Mouse (Mus musculus) cortical plate, adult 2 months (tissue): Measurements from ENCODE around the gene Car5a. TPM values are rescaled to one million over a fixed set of nuclear protein-coding genes. Genes with fewer than 3 reads are reported as not detected.

Experiments
- H3K27ac ChIP-seq: fragments of 200-500 bp; 2 replicates; pipeline ENCODE4 v1.5.1; 2012; ENCODE audit warnings: low read length, control low read depth, inconsistent platforms; ENCODE audit not compliant: insufficient read depth
- H3K4me1 ChIP-seq: fragments of 200-500 bp; 2 replicates; pipeline ENCODE4 v1.6.1; 2011; ENCODE audit warnings: low read length; ENCODE audit not compliant: control insufficient read depth, insufficient read depth
- H3K4me3 ChIP-seq: fragments of 200-500 bp; 2 replicates; pipeline ENCODE4 v1.5.1; 2011; ENCODE audit warnings: mild to moderate bottlenecking, low read length, control low read depth; ENCODE audit not compliant: insufficient read depth
- CTCF ChIP-seq: fragments of 200-500 bp; IDR thresholded peaks from 2 replicates; pipeline ENCODE4 v1.5.1; 2011; ENCODE audit warnings: mild to moderate bottlenecking, control low read depth, low read length; ENCODE audit not compliant: insufficient read depth; ENCODE audit errors: extremely low read depth
- POLR2A ChIP-seq: fragments of 200-500 bp; IDR thresholded peaks from 2 replicates; pipeline ENCODE4 v1.6.1; 2011; ENCODE audit warnings: mild to moderate bottlenecking, low read length, control low read depth; ENCODE audit not compliant: insufficient read depth; ENCODE audit errors: extremely low read depth
- polyA plus RNA-seq: library from polyadenylated mRNA; depleted of rRNA; stranded (reverse); fragments of >200 nt; gene quantifications from 2 replicates; pipeline ENCODE4 v1.2.3, GENCODE M21; 2012

Car5a gene
- polyA plus RNA-seq, 1 experiment = 0.29 TPM

DNA sequence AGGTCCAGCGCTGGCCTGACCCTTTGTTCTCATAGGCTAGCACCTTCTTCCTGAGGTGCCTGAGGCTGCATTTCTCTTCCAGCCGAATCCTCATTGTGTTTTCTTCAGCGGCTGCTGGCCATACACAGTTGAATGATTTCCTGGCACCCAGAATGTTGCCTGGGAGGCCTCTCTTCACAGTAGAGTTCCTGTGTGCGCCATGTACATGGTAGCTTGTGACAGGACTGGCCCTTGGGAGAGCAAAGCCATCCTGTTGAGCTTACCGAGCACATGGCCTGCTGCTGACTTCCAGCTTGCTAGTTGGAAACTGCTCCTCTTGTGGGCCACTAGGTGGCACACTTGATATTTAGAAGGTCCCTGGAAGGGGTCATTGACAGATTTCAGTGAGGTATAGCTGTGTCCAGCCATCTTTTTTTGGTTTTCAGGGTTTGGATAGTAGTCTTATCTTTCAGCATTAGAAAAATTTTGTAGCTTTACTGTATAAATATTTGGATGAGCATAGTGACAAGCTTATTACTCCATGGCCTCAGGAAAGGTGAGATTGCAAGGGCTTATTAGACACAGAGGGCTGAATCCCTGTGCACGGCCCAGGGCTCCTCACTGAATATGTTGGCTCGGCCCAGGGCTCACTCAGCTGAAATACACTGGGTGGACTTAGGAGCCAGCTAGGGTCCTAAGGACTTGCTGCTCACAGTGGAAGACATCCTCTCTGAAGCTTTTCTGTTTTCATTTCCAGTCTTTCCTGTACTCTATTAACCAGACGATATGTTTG is 33.3 kb upstream of the Car5a start:
- Histone ChIP-seq H3K4me1 (no peaks in the 10 kb centered on the region), H3K4me3 (no peak overlapping the region), H3K27ac (no peak overlapping the region)
- TF ChIP-seq CTCF = peak; percentile 82
- TF ChIP-seq POLR2A = no peak

DNA sequence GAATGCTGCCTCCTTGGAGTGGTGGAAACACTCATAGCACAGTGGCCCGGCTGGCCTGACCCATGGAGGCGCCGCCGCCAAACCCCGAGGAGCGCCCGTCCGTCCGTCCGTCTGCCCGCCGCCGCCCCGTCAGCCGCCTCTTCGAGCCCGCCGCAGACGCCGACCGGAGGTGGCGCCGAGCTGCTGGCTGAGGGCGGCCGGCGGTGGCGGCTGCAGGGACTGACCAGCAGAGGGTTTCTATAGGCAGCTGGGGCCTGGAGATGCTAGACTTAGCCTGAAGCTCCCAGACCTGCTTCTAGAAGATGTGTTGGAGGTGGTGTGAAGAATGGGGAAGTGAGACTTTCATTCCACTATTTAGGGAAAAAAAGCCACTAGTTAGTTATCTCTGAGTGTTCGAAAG is 29.2 kb upstream of the Car5a start:
- Histone ChIP-seq H3K4me3 (no peak overlapping the region), H3K4me1 (no peaks in the 10 kb centered on the region), H3K27ac (no peak overlapping the region)
- TF ChIP-seq POLR2A (no peak), CTCF (no peak)

DNA sequence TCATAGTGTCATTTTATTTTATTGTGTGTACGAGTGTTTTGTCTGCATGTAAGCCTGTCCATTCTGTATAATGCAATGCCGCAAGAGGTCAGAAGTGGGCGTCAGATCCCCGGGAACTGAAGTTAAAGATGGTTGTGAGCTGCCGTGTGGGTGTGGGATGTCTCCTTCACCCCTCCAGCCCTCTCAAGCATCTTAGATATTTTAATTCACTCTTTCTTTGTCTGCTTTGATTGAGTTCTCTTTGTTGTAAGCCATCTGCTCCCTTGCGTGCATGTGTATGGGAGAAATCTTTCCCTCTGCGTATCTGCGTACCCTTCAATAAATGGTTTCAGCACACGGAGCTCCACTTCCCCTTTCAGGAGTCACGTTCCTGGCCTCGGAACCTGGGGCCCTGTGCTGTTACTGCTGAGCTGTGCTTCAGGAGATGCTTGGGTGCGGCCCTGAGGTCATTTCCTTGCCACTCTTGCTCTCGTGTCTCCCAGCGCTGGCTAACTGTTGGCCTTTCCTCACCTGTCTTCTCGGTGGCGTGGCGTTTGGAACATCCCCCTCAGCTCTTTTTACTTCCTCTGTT is 26.9 kb upstream of the Car5a start:
- peak overlapping the region; percentile 33; the same call in 1 of the 2 replicates for H3K27ac ChIP-seq
- TF ChIP-seq CTCF (no peak), POLR2A (no peak)
- H3K4me1 ChIP-seq = peaks cover 4% of the 10 kb centered on the region
- no peak overlapping the region for H3K4me3 ChIP-seq

DNA sequence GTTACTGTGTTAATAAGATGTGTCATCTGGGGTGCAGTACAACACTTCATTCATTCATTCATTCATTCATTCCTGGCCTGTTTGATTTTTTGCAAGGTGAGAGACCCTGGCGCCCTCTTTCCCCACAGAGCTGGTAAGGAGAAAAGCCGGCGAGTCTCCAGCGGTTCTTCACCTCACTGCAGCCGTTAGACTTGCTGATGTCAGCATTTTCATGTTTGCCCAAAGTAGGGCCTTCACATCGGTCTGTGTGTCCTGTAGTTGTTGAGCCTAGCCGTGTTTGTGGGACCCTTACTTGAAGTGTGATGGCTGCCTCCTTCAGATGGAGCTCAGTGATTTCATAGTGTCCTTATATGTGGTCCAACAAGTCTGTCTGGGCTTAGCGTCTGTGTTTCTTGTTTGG is 25.5 kb upstream of the Car5a start:
- H3K4me3 ChIP-seq = no peak overlapping the region
- H3K27ac ChIP-seq = no peak overlapping the region
- peaks cover 6% of the 10 kb centered on the region for H3K4me1 ChIP-seq
- TF ChIP-seq POLR2A = no peak
- no peak for TF ChIP-seq CTCF

DNA sequence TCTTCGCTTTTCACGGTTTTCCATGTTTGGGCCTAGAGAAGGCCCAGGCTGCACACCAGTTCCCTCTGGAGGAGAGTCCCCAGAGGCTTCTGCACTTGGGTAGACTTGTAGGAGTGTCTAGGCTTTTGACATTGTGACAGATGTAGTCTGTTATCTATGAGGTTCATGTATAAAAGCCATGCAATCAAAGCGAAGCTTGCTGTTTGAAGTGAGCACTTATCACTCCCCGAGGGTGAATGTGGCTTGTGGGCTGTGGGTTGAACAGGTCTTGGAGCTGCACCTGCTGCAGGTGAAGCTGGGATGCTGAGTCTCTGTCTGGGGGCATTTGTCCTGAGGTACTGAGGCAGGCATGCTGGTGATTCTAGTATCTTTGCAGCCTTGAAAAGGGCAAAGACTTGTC is 23.8 kb upstream of the Car5a start:
- no peak overlapping the region for H3K4me3 ChIP-seq
- no peak overlapping the region for H3K27ac ChIP-seq
- TF ChIP-seq CTCF (no peak), POLR2A (no peak)
- H3K4me1 ChIP-seq = peaks cover 6% of the 10 kb centered on the region

DNA sequence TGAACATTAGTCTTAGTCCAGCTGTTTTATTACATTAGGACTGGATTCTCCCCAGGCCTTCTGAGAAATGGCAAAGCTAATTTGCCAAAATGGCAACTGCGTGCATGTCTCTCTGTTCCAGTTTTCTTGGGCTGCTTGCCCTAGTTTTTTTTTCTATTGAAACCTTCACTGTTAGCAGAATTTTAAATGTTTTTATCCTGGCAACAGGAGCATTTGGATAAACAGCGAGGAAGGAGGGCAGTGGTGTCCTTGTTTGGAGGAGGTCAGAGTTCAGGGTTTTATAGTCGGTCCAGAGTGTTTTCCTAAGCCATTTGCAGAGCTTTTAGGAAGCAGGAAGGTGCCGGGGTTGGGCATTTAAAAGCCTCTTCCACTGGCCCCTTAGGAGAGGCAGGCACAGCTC is 23.3 kb upstream of the Car5a start:
- TF ChIP-seq POLR2A = no peak
- no peak for TF ChIP-seq CTCF
- H3K4me1 ChIP-seq = peaks cover 6% of the 10 kb centered on the region
- 0 out of 2 replicates have a peak overlapping the region, but pooled peaks have one; percentile 13 for H3K27ac ChIP-seq
- H3K4me3 ChIP-seq = no peak overlapping the region

DNA sequence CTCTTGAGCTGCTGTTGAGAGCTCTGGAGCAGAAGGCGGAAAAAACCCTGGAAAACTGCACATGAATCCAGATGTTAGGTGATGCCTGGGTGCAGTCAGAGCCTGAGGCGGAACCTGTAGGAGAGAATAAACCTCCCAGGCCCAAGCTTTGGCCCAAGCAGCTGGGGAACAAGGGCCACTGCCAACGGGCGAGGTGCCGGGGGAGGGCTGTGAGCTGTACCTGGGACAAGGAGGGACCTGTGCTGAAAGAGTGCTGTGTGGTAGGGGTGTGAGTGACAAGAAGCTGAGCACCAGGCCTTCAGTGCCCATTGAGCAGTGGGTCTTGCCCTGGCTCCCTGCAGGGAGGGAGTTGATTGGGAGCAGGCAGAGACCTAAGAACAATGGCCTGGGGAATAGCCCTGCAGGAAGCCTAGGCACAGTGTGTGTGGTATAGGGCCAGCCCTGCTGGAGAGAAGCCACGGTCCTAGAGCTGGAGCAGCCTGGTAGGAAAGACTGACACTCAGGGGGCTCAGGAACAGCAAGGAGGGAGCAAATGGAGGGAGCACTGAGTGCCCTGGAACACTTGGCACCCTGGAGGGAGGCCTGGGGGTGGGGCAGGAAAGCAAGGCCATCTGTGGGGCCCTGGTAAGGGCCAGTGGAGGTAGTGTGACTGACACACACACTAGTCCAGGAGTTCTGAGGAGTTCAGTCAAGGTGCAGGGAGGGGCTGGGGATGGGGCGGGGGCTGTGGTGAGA is 22.2 kb upstream of the Car5a start:
- TF ChIP-seq POLR2A (no peak), CTCF (no peak)
- Histone ChIP-seq H3K4me3 (no peak overlapping the region), H3K27ac (no peak overlapping the region), H3K4me1 (peaks cover 6% of the 10 kb centered on the region)

DNA sequence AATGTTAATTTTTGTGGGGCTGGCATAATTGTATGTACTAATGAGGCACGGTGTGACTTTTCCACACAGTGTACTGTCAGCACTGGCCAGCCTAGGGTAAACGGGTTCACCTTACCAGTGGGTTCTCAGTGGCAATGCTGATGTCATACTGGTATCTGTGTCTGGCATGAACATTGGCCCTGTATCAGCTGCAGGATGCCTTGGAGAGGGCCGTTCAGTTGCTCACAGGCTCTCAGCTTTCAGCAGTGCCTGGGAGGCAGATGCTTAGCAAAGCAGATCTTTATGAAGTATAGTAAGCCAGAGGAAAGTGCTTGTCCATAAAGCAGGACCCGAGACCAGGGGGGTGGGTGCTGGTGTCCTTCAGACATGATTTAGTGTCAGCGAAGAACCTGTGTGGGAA is 21.4 kb upstream of the Car5a start:
- H3K27ac ChIP-seq = no peak overlapping the region
- TF ChIP-seq CTCF = no peak
- TF ChIP-seq POLR2A = no peak
- no peak overlapping the region for H3K4me3 ChIP-seq
- H3K4me1 ChIP-seq = peaks cover 6% of the 10 kb centered on the region

DNA sequence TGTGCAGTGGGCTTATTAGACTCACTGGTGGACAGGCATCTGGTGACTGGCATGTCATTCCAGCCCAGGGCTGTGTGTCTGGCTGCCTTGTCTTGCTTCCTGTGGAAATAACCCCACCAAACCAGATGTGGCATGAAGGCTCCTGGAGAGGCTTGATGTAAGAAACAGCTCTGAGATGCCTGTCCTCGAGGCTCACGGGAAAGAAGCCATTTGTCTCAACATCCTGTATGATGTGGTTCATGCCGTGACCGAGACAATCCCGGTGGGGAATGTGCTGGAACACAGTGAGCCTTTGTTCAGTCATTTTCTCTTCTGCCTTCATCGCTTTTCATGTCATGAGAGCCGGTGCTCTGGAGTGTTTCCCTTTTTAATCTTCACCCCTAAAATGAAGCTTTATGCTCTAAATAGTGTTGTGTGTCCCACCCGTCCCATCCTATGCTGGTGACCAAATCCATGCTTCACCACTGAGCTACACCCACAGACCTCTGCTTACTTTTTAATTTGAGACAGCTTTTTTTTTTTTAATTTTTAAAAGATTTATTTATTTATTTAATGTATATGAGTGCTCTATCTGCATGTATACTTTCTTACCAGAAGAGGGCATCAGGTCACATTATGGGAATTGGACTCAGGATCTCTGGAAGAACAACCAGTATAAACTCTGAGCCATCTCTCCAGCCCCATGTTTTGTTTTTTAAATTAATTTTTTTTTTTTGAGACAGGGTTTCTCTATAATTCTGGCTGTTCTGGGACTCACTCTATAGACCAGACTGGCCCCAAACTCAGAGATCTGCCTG is 20.2 kb upstream of the Car5a start:
- H3K4me1 ChIP-seq = peaks cover 6% of the 10 kb centered on the region
- TF ChIP-seq CTCF (no peak), POLR2A (no peak)
- H3K27ac ChIP-seq = no peak overlapping the region
- H3K4me3 ChIP-seq = no peak overlapping the region

DNA sequence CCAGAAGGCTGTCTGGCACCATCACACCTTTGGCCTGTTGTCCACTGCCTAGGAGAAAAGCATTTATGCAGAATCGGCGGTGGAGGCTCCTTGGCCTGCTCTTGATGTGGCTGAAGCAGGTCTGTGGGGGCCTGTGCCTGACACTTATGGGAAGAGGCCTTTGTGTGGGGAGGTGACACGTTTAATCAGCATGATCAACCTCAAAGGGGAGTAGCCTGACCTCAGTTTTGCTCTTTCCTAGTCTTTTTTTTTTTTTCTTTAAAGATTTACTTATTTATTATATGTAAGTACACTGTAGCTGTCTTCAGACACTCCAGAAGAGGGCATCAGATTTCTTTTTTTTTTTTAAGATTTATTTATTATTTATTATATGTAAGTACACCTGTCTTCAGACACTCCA is 18.2 kb upstream of the Car5a start:
- no peak overlapping the region for H3K27ac ChIP-seq
- no peak for TF ChIP-seq CTCF
- H3K4me3 ChIP-seq = no peak overlapping the region
- H3K4me1 ChIP-seq = peaks cover 5% of the 10 kb centered on the region
